Mouse (Mus musculus) CH12.LX (cell line): ENCODE data around the gene Fdx1l. TPM values are rescaled to one million over a fixed set of nuclear protein-coding genes. Genes with fewer than 3 reads are reported as not detected.

Source experiments
- DNase-seq: peaks from one replicate; pipeline ENCODE4 v3.0.0-alpha.2; 2013; ENCODE audit errors: extremely low read depth
- H3K27ac ChIP-seq: 2 replicates; pipeline ENCODE4 v1.5.1; 2012; ENCODE audit warnings: low read depth, mild to moderate bottlenecking, control low read depth, moderate library complexity; ENCODE audit not compliant: insufficient read depth
- H3K27me3 ChIP-seq: replicated peaks from 2 replicates; pipeline ENCODE3; 2012; ENCODE audit warnings: inconsistent platforms
- H3K36me3 ChIP-seq, 2 experiments: replicated peaks in 1 of 2; 2 replicates each; pipeline versions ENCODE3 to v1.6.1; 2012; ENCODE audit warnings: inconsistent platforms in 1 of 2, low read length in 1 of 2, mild to moderate bottlenecking in 1 of 2, mixed read lengths in 1 of 2, moderate library complexity in 1 of 2; ENCODE audit not compliant: control insufficient read depth in 1 of 2, insufficient read depth in 1 of 2
- H3K4me1 ChIP-seq, 2 experiments: 2 replicates each; pipeline ENCODE4 v1.6.1; 2012; ENCODE audit warnings: inconsistent platforms in 1 of 2, moderate library complexity in 1 of 2; ENCODE audit not compliant: insufficient read depth in 2 of 2, control insufficient read depth in 1 of 2
- H3K4me2 ChIP-seq: 2 replicates; pipeline ENCODE4 v1.6.1; 2012; ENCODE audit warnings: low read depth, mild to moderate bottlenecking, control low read depth; ENCODE audit not compliant: poor library complexity, insufficient read depth, severe bottlenecking
- H3K4me3 ChIP-seq, 3 experiments: fragments of 150-350 bp in 1 of 3; sonication (generic) in 1 of 3; replicated peaks in 1 of 3; 2 replicates each; pipeline versions ENCODE3 to v1.5.1; 2011 to 2012; ENCODE audit warnings: low read depth in 2 of 3, low read length in 2 of 3, mild to moderate bottlenecking in 2 of 3, moderate library complexity in 2 of 3, control low read depth in 1 of 3, improper control_type of control experiment in 1 of 3, inconsistent platforms in 1 of 3, mixed read lengths in 1 of 3; ENCODE audit not compliant: poor library complexity in 1 of 3
- H3K79me2 ChIP-seq: replicated peaks from 2 replicates; pipeline ENCODE4 v1.6.1; 2012; ENCODE audit warnings: mild to moderate bottlenecking, moderate library complexity; ENCODE audit not compliant: control insufficient read depth, poor library complexity, insufficient read depth, severe bottlenecking; ENCODE audit errors: extremely low read depth
- H3K9ac ChIP-seq: 2 replicates; pipeline ENCODE4 v1.6.1; 2012; ENCODE audit warnings: low read depth, mild to moderate bottlenecking, control low read depth, moderate library complexity; ENCODE audit not compliant: insufficient read depth
- H3K9me3 ChIP-seq: replicated peaks from 2 replicates; pipeline ENCODE3; 2012; ENCODE audit warnings: low read length, inconsistent platforms, mixed read lengths
- CHD1 ChIP-seq: IDR thresholded peaks from 2 replicates; pipeline ENCODE4 v1.6.1; 2012; ENCODE audit warnings: low read depth, low read length, improper control_type of control experiment, inconsistent platforms
- CHD2 ChIP-seq: IDR thresholded peaks from 2 replicates; pipeline ENCODE4 v1.6.1; 2011; ENCODE audit warnings: low read length, improper control_type of control experiment
- E2F4 ChIP-seq: IDR thresholded peaks from 2 replicates; pipeline ENCODE4 v1.6.1; 2011; ENCODE audit warnings: low read depth, low read length, improper control_type of control experiment; ENCODE audit not compliant: insufficient replicate concordance
- ETS1 ChIP-seq: conservative IDR thresholded peaks from 2 replicates; pipeline ENCODE4 v1.6.1; 2012; ENCODE audit warnings: low read depth, mild to moderate bottlenecking, inconsistent platforms, low read length, improper control_type of control experiment, moderate library complexity
- GABPA ChIP-seq: IDR thresholded peaks from 2 replicates; pipeline ENCODE4 v1.6.1; 2012; ENCODE audit warnings: low read depth, low read length, improper control_type of control experiment, inconsistent platforms; ENCODE audit not compliant: insufficient replicate concordance
- HCFC1 ChIP-seq: IDR thresholded peaks from 2 replicates; pipeline ENCODE4 v1.6.1; 2012; ENCODE audit warnings: low read depth, mild to moderate bottlenecking, inconsistent platforms, low read length, improper control_type of control experiment
- JUN ChIP-seq: IDR thresholded peaks from 2 replicates; pipeline ENCODE4 v1.6.1; 2011; ENCODE audit warnings: low read depth, mild to moderate bottlenecking, low read length, improper control_type of control experiment, moderate library complexity; ENCODE audit not compliant: insufficient read depth
- JUND ChIP-seq: conservative IDR thresholded peaks from 2 replicates; pipeline ENCODE4 v1.6.1; 2011; ENCODE audit warnings: low read depth, low read length, improper control_type of control experiment
- MAX ChIP-seq: IDR thresholded peaks from 2 replicates; pipeline ENCODE4 v1.6.1; 2011; ENCODE audit warnings: low read length, improper control_type of control experiment
- MAZ ChIP-seq: IDR thresholded peaks from 2 replicates; pipeline ENCODE4 v1.6.1; 2012; ENCODE audit warnings: low read depth, mild to moderate bottlenecking, inconsistent platforms, low read length, improper control_type of control experiment, moderate library complexity
- NELFE ChIP-seq: IDR thresholded peaks from 2 replicates; pipeline ENCODE4 v1.6.1; 2011; ENCODE audit warnings: low read depth, low read length, improper control_type of control experiment
- PAX5 ChIP-seq: IDR thresholded peaks from 2 replicates; pipeline ENCODE4 v1.6.1; 2012; ENCODE audit warnings: low read length, inconsistent platforms, mixed read lengths
- POLR2A ChIP-seq: IDR thresholded peaks from 2 replicates; pipeline ENCODE4 v1.6.1; 2011; ENCODE audit warnings: low read depth, mild to moderate bottlenecking, improper control_type of control experiment, low read length
- POLR2AphosphoS2 ChIP-seq: IDR thresholded peaks from 2 replicates; pipeline ENCODE4 v1.6.1; 2011; ENCODE audit warnings: low read depth, low read length, improper control_type of control experiment
- SIN3A ChIP-seq: IDR thresholded peaks from 2 replicates; pipeline ENCODE4 v1.6.1; 2012; ENCODE audit warnings: low read length, improper control_type of control experiment, inconsistent platforms
- SMC3 ChIP-seq: IDR thresholded peaks from 2 replicates; pipeline ENCODE4 v1.6.1; 2011; ENCODE audit warnings: low read depth, low read length, improper control_type of control experiment
- TCF12 ChIP-seq: IDR thresholded peaks from 2 replicates; pipeline ENCODE4 v1.6.1; 2014; ENCODE audit warnings: low read depth, mild to moderate bottlenecking, inconsistent platforms, low read length, improper control_type of control experiment
- UBTF ChIP-seq: IDR thresholded peaks from 2 replicates; pipeline ENCODE4 v1.6.1; 2012; ENCODE audit warnings: low read depth, mild to moderate bottlenecking, inconsistent platforms, low read length, improper control_type of control experiment, moderate library complexity
- ZKSCAN1 ChIP-seq: IDR thresholded peaks from 2 replicates; pipeline ENCODE4 v1.6.1; 2012; ENCODE audit warnings: low read depth, inconsistent platforms, low read length, improper control_type of control experiment, borderline replicate concordance
- dilution Hi-C: fragments of 300-500 bp; cut with MboI; formaldehyde crosslinking; loops from 2 replicates; pipeline ENCODE4 v1.14.3; 2020; ENCODE audit warnings: low sequenced_read_pairs; ENCODE audit not compliant: extremely low pct_unique_long_range_greater_than_20kb, extremely low pct_ligation_motif_present
- in situ Hi-C: fragments of 300-500 bp; cut with MboI; formaldehyde crosslinking; loops from 3 replicates; pipeline ENCODE4 v1.14.3; 2019; ENCODE audit warnings: low sequenced_read_pairs, low pct_ligation_motif_present, low pct_unique_long_range_greater_than_20kb, mixed read lengths
- polyA plus RNA-seq: library from polyadenylated mRNA; unstranded; fragments of >175 nt; gene quantifications from 2 replicates; pipeline ENCODE4 v1.2.1, GENCODE M21; 2012; ENCODE audit warnings: low read depth; ENCODE audit not compliant: insufficient read length
- total RNA-seq, 2 experiments: library from RNA; depleted of rRNA; stranded (reverse); fragments of 300-350 nt in 1 of 2; fragments of >200 nt in 1 of 2; gene quantifications; 2 replicates each; pipeline ENCODE4 v1.2.3; 2012 to 2014

The Fdx1l gene
- total and polyA plus RNA-seq, 3 experiments = 70.8 to 105 (median 79.7) TPM

DNA sequence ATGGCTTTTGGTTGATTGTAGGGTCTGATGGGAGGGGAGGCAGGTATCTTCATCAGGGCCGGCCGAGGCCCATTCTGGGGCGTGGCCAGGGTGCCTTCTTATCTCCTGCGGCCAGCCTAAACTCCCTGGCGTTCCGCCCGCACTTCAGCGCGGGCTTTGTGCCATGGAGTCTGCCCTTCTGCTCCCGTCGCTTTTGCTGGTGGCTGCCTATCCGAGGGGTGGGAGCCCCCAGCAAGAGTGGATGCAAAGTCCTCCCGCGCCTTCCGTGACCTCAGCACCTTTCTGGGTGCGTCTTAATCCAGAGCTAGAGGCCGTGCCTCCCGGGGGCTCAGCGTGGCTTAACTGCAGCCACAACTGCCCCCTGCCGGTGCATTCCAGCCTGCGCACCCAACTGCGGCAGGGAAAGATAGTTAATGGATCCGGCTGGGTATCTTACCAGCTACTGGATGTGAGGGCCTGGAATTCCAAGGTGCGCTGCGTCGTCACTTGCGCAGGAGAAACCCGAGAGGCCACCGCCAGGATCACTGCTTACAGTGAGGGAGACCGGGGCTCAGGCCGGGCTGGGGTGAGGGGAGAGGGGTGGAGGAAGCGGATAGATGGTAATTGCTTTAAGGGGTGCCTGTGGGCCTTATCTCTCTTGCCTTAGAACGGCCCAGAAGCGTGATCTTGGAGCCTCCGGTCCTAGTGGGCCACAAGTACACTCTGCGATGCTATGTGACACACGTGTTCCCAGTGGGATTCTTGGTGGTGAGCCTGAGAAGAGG lies 43.9 kb downstream of the Fdx1l start, which contains the start of gene Icam4 (continued):
- peak; percentile 50; the same call in 1 of the 2 replicates for TF ChIP-seq MAZ

DNA sequence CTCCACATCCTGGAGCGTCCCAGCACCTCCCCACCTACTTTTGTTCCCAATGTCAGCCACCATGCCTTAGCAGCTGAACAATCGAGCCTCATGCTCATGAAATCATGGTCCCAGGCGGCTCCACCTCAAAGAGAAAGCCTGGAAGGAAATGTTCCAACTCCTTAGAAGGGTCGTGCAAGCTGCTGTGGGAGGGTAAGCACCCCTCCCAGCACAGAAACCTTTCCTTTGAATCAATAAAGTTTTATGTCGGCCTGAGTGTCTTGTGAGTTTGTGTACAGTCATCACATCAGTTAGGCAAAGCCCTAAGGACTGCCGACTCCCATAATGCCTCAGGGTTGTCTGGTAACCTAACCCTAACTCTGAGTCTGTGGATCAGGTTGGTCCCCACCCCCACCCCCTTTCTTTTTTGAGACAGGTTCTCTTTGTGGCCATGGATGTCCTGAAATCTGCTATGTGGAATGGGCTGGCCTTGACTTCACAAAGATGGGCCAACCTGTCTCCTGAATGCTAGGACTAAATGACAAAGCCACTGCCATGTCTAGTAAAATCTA lies 44.8 kb downstream of the Fdx1l start:
- TF ChIP-seq ZKSCAN1 (no peak), TCF12 (no peak), UBTF (no peak), ETS1 (no peak), POLR2AphosphoS2 (no peak), MAX (no peak), JUND (no peak), SIN3A (no peak), JUN (no peak), NELFE (no peak), CHD1 (no peak), HCFC1 (no peak), SMC3 (no peak), PAX5 (no peak), E2F4 (no peak), CHD2 (no peak), GABPA (no peak), POLR2A (no peak)
- dilution Hi-C loops = no loop called here
- no peak for DNase-seq
- in situ Hi-C loops = loop anchor here (5.0 kb wide), 1 partner anchor 44 kb away; the partner anchor contains the start of genes Fdx1l and Gm49373
- Histone ChIP-seq H3K36me3 (peaks cover 42 to 52% of the 10 kb centered on the region in 2 experiments), H3K4me1 (peaks cover 9 to 49% of the 10 kb centered on the region in 2 experiments), H3K79me2 (peaks cover 17% of the 10 kb centered on the region), H3K27ac (no peak overlapping the region; the same call in none of the 2 replicates), H3K27me3 (no peaks in the 10 kb centered on the region), H3K4me3 (no peak overlapping the region), H3K4me2 (peak overlapping the region; percentile 87; the same call in 1 of the 2 replicates), H3K9me3 (no peaks in the 10 kb centered on the region), H3K9ac (peak overlapping the region; percentile 5; the same call in 1 of the 2 replicates)
